Mouse (Mus musculus) cortical plate, adult 2 months (tissue): ENCODE results near the gene Ptpra.

Experiments used
- CTCF ChIP-seq: fragments of 200-500 bp; IDR thresholded peaks from 2 replicates; pipeline ENCODE4 v1.5.1; 2011; ENCODE audit warnings: mild to moderate bottlenecking, control low read depth, low read length; ENCODE audit not compliant: insufficient read depth; ENCODE audit errors: extremely low read depth
- POLR2A ChIP-seq: fragments of 200-500 bp; IDR thresholded peaks from 2 replicates; pipeline ENCODE4 v1.6.1; 2011; ENCODE audit warnings: mild to moderate bottlenecking, low read length, control low read depth; ENCODE audit not compliant: insufficient read depth; ENCODE audit errors: extremely low read depth

DNA sequence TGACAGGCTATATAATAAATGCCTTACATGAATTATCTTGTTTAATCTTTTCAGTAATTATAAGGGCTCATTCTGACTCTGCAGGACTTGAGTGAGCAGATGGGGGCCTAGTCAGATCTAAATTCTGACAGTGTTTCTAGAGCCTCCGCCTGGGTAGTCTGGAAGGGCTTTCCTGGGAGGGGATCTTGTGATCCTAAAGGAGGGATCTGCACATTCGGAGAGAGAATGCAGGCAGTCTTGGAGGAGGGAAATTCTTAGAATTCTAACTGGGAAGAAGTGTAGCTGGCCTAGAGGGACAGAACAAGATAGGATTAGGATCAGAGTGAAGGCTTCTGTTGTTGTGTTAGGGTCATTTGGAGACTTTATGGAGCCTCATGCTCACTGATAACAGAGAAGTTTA is 2.2 kb downstream of the Ptpra start:
- TF ChIP-seq CTCF (no peak), POLR2A (no peak)
